ENCODE assay signal across 20 mouse cellular contexts in the genomic region with DNA sequence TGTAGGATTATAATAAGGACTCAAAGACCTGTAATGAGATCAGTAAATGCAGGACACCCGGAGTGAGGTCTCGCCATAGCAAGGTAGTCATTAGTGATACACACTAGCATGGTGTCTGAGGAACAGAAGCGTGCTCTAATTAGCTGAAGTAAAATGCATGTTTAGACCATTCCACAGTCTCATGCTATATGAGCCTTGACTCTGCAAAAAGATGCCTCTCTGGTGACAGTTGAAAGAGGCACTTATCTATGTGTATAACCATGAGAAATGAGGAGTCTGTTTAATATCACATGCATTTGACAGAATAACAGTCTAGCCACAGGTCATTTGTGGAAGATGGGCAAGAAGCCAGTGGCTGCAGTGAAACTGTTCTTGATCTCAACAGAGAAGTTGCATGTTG.
A peak's percentile ranks its signal among the peaks of the same experiment; 100 is the strongest.
DNase-seq lines count a peak whose midpoint lies in the region; ATAC-seq lines count a peak whose summit lies in the region.
"Had no signal": no experiment of that assay in that cellular context is flagged by ENCODE, and none has a peak within 500 bp of the region (broad histone marks: within the 10 kb centered on the region; RNA-seq: fewer than 3 reads in every experiment).

No protein-coding gene starts in this region.

- H3K27ac ChIP-seq in forebrain, embryonic 13.5 days: no peak overlapping the region
- H3K27ac ChIP-seq in forebrain, embryonic 16.5 days (ENCODE audit: low read length): no peak overlapping the region
- no peak overlapping the region for H3K27ac ChIP-seq in hindbrain, embryonic 15.5 days (replicated peaks)
- no peak overlapping the region for H3K27ac ChIP-seq in hindbrain, embryonic 10.5 days
- no peak overlapping the region for H3K27ac ChIP-seq in midbrain, embryonic 13.5 days
- no peak overlapping the region for H3K27ac ChIP-seq in midbrain, embryonic 10.5 days (replicated peaks)
- no peak overlapping the region for H3K27ac ChIP-seq in liver, embryonic 12.5 days
- H3K27ac ChIP-seq: embryonic facial prominence, embryonic 12.5 days; heart, embryonic 10.5 days; intestine, embryonic 15.5 days had no signal

- H3K4me3 ChIP-seq in forebrain, embryonic 13.5 days: no peak overlapping the region
- no peak overlapping the region for H3K4me3 ChIP-seq in forebrain, embryonic 16.5 days (replicated peaks; ENCODE audit: low read length)
- no peak overlapping the region for H3K4me3 ChIP-seq in hindbrain, embryonic 15.5 days
- no peak overlapping the region for H3K4me3 ChIP-seq in hindbrain, embryonic 10.5 days
- H3K4me3 ChIP-seq in midbrain, embryonic 13.5 days (replicated peaks): no peak overlapping the region
- no peak overlapping the region for H3K4me3 ChIP-seq in midbrain, embryonic 10.5 days
- H3K4me3 ChIP-seq in liver, embryonic 12.5 days: no peak overlapping the region
- H3K4me3 ChIP-seq: embryonic facial prominence, embryonic 12.5 days; heart, embryonic 10.5 days; intestine, embryonic 15.5 days had no signal

- H3K4me1 ChIP-seq in forebrain, embryonic 13.5 days: no peaks in the 10 kb centered on the region
- H3K4me1 ChIP-seq in forebrain, embryonic 16.5 days (replicated peaks; ENCODE audit: control insufficient read depth, insufficient read depth, low read length): no peaks in the 10 kb centered on the region
- no peaks in the 10 kb centered on the region for H3K4me1 ChIP-seq in hindbrain, embryonic 15.5 days (replicated peaks)
- H3K4me1 ChIP-seq in hindbrain, embryonic 10.5 days (replicated peaks): no peaks in the 10 kb centered on the region
- no peaks in the 10 kb centered on the region for H3K4me1 ChIP-seq in midbrain, embryonic 13.5 days (replicated peaks)
- no peaks in the 10 kb centered on the region for H3K4me1 ChIP-seq in midbrain, embryonic 10.5 days
- H3K4me1 ChIP-seq in liver, embryonic 12.5 days: no peaks in the 10 kb centered on the region
- H3K4me1 ChIP-seq: embryonic facial prominence, embryonic 12.5 days; heart, embryonic 10.5 days; intestine, embryonic 15.5 days had no signal

- no peaks in the 10 kb centered on the region for H3K27me3 ChIP-seq in forebrain, embryonic 13.5 days
- no peaks in the 10 kb centered on the region for H3K27me3 ChIP-seq in forebrain, embryonic 16.5 days (replicated peaks; ENCODE audit: control insufficient read depth, insufficient read depth, low read length)
- H3K27me3 ChIP-seq in hindbrain, embryonic 15.5 days: no peaks in the 10 kb centered on the region
- no peaks in the 10 kb centered on the region for H3K27me3 ChIP-seq in hindbrain, embryonic 10.5 days (ENCODE audit: insufficient read depth, poor library complexity, severe bottlenecking)
- H3K27me3 ChIP-seq in midbrain, embryonic 13.5 days: no peaks in the 10 kb centered on the region
- H3K27me3 ChIP-seq in midbrain, embryonic 10.5 days (ENCODE audit: low read depth, poor library complexity, severe bottlenecking): no peaks in the 10 kb centered on the region
- no peaks in the 10 kb centered on the region for H3K27me3 ChIP-seq in liver, embryonic 12.5 days (replicated peaks)
- H3K27me3 ChIP-seq: embryonic facial prominence, embryonic 12.5 days; intestine, embryonic 15.5 days had no signal

- 32% methylated on average over 3 of the region's 3 CpGs for WGBS in forebrain, embryonic 13.5 days
- WGBS in forebrain, embryonic 16.5 days: 36% methylated on average over 3 of the region's 3 CpGs
- WGBS in hindbrain, embryonic 15.5 days: 73% methylated on average over 3 of the region's 3 CpGs
- 87% methylated on average over 3 of the region's 3 CpGs for WGBS in hindbrain, embryonic 10.5 days
- 71% methylated on average over 3 of the region's 3 CpGs for WGBS in midbrain, embryonic 13.5 days
- WGBS in midbrain, embryonic 10.5 days: 80% methylated on average over 3 of the region's 3 CpGs
- 67% methylated on average over 3 of the region's 3 CpGs for WGBS in liver, embryonic 12.5 days (ENCODE audit: insufficient replicate concordance)

- no peak overlapping the region for H3K9ac ChIP-seq in forebrain, embryonic 13.5 days
- H3K9ac ChIP-seq in forebrain, embryonic 16.5 days (replicated peaks; ENCODE audit: low read depth, low read length): no peak overlapping the region
- H3K9ac ChIP-seq in hindbrain, embryonic 15.5 days: no peak overlapping the region
- no peak overlapping the region for H3K9ac ChIP-seq in midbrain, embryonic 13.5 days (replicated peaks)
- H3K9ac ChIP-seq in liver, embryonic 12.5 days: no peak overlapping the region
- H3K9ac ChIP-seq: embryonic facial prominence, embryonic 12.5 days; intestine, embryonic 15.5 days had no signal

- no peak for DNase-seq in hindbrain, embryonic 10.5 days (ENCODE audit: low spot score)
- DNase-seq in midbrain, embryonic 10.5 days (ENCODE audit: low spot score): no peak
- DNase-seq: adrenal gland, adult 8-10 months; adrenal gland, postnatal 36 days; B cell, adult 2 months; cerebellum, adult 11-12 months; cerebellum, adult 9-10 months; cerebellum, postnatal 25 days; gastrocnemius, postnatal 10 days; heart, adult 18-20 months had no signal

- peak; percentile 57; the same call in 1 of the 2 replicates for ATAC-seq in forebrain, embryonic 13.5 days
- no peak for ATAC-seq in forebrain, embryonic 16.5 days
- ATAC-seq in hindbrain, embryonic 15.5 days (ENCODE audit: low FRiP score, low read depth): 0 out of 2 replicates have a peak, but pooled peaks have one; percentile 30
- ATAC-seq in midbrain, embryonic 13.5 days: peak; percentile 30; the same call in 1 of the 2 replicates
- no peak for ATAC-seq in liver, embryonic 12.5 days
- ATAC-seq: CD4-positive, CD25-positive, alpha-beta regulatory T cell, adult 4 months; intestine, embryonic 15.5 days had no signal

- no peaks in the 10 kb centered on the region for H3K36me3 ChIP-seq in forebrain, embryonic 13.5 days (ENCODE audit: poor library complexity, severe bottlenecking)
- H3K36me3 ChIP-seq in forebrain, embryonic 16.5 days (ENCODE audit: control insufficient read depth, insufficient read depth): no peaks in the 10 kb centered on the region
- no peaks in the 10 kb centered on the region for H3K36me3 ChIP-seq in hindbrain, embryonic 15.5 days
- H3K36me3 ChIP-seq in hindbrain, embryonic 10.5 days: no peaks in the 10 kb centered on the region
- no peaks in the 10 kb centered on the region for H3K36me3 ChIP-seq in midbrain, embryonic 13.5 days
- no peaks in the 10 kb centered on the region for H3K36me3 ChIP-seq in midbrain, embryonic 10.5 days
- no peaks in the 10 kb centered on the region for H3K36me3 ChIP-seq in liver, embryonic 12.5 days
- H3K36me3 ChIP-seq: embryonic facial prominence, embryonic 12.5 days; G1E; heart, embryonic 10.5 days; intestine, embryonic 15.5 days had no signal

- H3K4me2 ChIP-seq in forebrain, embryonic 13.5 days: no peak overlapping the region
- H3K4me2 ChIP-seq in forebrain, embryonic 16.5 days (ENCODE audit: low read length): no peak overlapping the region
- H3K4me2 ChIP-seq in hindbrain, embryonic 15.5 days: no peak overlapping the region
- no peak overlapping the region for H3K4me2 ChIP-seq in midbrain, embryonic 13.5 days (replicated peaks)
- no peak overlapping the region for H3K4me2 ChIP-seq in liver, embryonic 12.5 days
- H3K4me2 ChIP-seq: embryonic facial prominence, embryonic 12.5 days; intestine, embryonic 15.5 days had no signal

- no peaks in the 10 kb centered on the region for H3K9me3 ChIP-seq in forebrain, embryonic 13.5 days (replicated peaks)
- H3K9me3 ChIP-seq in forebrain, embryonic 16.5 days (ENCODE audit: control insufficient read depth, low read length): no peaks in the 10 kb centered on the region
- H3K9me3 ChIP-seq in hindbrain, embryonic 15.5 days: no peaks in the 10 kb centered on the region
- no peaks in the 10 kb centered on the region for H3K9me3 ChIP-seq in hindbrain, embryonic 10.5 days
- no peaks in the 10 kb centered on the region for H3K9me3 ChIP-seq in midbrain, embryonic 13.5 days
- H3K9me3 ChIP-seq in midbrain, embryonic 10.5 days (replicated peaks): no peaks in the 10 kb centered on the region
- H3K9me3 ChIP-seq in liver, embryonic 12.5 days (replicated peaks): no peaks in the 10 kb centered on the region
- H3K9me3 ChIP-seq: embryonic facial prominence, embryonic 12.5 days; G1E; heart, embryonic 10.5 days; intestine, embryonic 15.5 days had no signal

Comparison
In these comparisons a context has a peak if more than half of its experiments do, and no peak if none do; other contexts are left out.
1. ATAC-seq: peak in forebrain, embryonic 13.5 days (single experiment), hindbrain, embryonic 15.5 days (single experiment) and midbrain, embryonic 13.5 days (single experiment); none in forebrain, embryonic 16.5 days (single experiment) and liver, embryonic 12.5 days (single experiment).